Mouse (Mus musculus) adipocyte (in vitro differentiated cells): ENCODE measurements around the gene Rps15.
A peak's percentile ranks its signal among the peaks of the same experiment; 100 is the strongest.
"Not testable (repeated sequence)": the region's sequence is repeated elsewhere in the genome, so short reads cannot be mapped to it uniquely, and the experiment has no call there.

Source experiments
- DNase-seq: peaks from one replicate; pipeline ENCODE4 v3.0.0-alpha.2; 2016; ENCODE audit warnings: low spot score

Rps15 gene

DNA sequence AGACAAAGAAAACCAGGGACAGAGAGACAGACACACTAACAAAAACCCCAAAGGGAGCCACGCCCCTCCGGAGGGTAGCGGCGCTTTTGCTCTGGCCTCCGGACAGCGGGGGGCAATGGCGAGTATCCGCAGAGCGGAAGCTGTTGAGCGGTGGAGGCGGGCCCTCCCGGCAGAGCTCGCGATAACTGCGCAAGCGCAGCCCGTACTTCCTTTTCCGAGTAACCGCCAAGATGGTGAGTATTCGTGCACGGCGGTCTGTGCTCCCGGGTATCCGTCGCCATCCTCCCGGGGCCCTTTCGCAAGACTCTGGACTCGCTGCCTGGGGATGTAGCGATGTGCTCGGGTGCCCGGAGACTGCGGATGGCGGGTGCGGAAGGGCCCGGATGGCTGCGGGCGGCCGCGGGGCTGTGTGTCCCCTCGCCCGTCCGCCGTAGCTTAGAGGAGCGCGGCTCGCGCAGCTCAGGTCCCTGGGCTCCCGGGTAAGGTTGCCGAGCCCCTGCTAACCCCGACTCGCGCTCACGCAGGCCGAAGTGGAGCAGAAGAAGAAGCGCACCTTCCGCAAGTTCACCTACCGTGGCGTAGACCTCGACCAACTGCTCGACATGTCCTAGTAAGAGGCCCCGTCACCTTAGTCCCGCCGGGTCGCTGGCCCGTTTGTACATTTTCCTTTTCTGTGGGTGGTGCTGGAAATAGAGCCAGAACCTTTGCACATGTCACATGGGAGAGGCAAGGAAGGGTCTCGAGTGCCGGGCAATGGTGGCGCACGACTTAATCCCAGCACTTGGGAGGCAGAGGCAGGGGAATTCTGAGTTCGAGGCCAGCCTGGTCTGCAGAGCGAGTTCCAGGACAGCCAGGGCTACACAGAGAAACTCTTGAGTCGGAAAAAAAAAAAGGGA is at the start of gene Rps15:
Gene Rps15, plus strand, starts transcription at position 203 of the 896 bp plus-strand sequence.
- DNase-seq: peak; percentile 95

DNA sequence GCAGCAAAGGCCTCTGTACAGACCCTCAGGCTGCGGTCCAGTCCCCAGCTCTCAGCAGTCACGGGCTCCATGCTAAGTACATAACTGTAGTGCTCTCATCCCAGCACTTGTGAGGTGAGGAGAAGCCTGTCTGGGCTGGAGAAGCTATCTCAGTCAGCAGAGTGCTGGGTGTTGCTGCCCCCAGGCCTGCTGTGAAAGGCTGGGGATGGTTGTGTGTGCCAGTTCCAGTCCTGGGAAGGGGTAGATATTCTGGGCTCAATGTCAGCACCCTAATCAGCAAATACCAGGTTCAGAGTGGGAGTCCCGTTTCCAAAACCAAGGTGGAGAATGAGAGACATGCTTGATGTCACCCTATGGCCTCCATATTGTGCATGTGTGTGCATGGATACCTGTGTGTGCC is 49.6 kb upstream of the Rps15 start:
- DNase-seq: no peak

DNA sequence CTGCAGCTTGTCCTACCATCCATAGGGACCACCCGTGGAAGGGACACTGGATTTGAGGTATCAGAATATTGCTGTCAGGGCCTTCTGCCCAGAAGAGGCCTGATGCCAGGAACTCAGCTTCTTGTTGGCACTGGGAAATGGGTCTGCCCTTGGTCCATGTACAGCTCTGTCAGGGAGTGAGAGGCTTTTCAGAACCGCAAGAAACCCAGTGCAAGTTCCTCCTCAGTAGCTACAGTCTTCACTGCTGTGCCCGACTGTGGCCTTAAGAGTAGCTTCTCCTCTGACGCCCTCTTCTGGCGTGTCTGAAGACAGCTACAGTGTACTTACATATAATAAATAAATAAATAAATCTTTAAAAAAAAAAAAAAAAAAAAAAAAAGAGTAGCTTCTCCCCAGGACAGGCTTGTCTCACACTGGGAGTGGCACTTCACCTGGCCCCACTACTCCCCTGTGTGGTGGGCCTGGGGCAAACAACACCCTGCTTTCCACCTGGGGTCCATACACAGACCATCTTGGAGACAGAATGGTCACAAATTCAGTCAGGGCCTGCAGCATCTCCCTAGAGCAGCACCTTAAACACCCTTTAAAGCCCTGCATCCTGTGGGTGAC is 47.4 kb upstream of the Rps15 start:
- peak; percentile 80 for DNase-seq

DNA sequence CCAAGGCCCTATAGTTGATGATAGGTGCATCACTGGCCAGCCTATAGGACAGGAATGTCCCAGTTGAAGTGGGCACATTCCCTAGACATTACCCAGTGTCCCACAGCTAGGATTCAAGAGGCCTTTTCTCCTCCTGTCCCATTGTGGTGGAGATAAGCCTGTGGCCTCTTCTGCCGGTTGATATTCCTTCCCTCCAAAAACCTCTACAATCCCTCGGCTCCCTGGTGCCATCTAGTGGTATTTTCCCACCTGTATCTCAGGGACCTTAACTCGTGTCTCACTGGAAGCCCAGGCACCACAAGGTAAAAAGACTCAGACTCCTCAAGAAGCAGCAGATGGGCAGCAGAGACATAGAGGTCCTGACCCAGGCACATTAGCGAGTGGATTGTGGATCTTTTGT is 46.7 kb upstream of the Rps15 start:
- peak; percentile 87 for DNase-seq

DNA sequence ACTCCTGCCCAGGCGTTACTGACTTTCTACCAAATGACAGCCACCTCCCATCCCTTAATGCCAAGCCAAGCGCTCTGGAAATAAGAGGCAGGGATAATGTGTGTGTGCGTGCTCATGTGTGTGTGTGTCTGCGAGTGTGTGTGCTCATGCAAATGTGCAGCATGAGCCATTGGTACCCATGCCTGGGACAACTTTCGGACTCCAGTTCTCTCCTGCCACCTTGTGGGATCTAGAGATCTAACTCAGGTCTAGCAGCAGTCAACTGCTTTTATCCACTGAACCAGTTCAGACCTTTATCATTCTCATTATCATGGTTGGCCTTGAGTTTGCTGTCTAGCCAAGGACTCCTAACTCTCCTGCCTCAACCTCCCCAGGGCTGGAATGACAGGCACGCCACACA is 44.4 kb upstream of the Rps15 start:
- peak; percentile 70 for DNase-seq

DNA sequence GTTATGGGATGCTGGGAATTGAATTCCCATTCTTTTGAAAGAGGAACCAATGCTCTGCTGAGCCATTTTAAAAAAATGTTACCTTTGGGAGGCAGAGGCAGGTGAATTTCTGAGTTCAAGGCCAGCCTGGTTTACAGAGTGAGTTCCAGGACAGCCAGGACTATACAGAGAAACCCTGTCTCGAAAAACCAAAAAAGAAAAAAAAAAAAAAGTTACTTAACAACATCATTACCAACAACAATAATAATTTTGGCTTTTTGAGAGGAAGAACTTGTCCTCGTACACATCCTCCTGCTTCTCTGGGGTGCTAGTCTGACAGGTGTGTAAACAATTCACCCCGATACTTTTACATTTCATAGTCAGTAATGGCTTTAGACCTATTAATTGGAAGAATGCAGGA is 43.8 kb upstream of the Rps15 start:
- not testable (repeated sequence) for DNase-seq

DNA sequence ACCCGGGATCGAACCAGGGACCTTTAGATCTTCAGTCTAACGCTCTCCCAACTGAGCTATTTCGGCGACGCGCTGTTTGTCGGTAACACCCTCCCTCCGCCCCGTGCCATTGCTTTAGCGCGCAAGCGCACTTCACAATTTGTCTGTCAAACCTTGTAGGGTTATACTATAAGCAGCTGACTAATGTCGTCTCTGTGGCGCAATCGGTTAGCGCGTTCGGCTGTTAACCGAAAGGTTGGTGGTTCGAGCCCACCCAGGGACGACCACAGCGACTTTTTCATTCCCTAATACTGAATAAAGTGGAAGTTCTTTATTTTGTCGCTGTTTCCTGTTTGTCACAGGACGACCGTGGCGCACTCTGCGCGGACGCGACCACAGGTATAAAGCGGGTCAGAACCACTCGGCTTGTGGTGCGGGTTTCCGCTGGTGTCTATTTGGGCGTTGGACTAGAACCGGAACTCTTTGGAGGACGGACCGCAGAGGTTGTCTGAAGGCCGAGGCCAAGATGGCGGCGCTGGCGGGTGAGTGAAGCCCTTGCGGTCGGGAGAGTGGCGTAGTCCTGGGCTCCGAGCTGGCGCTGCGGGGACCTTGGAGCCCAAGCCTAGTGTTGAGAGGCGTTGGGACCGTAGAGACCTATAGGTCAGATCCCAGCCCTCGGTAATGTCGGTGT is 43.1 kb upstream of the Rps15 start, which contains the start of gene Ndufs7:
Gene Ndufs7, plus strand, starts transcription at position 151 of the 670 bp plus-strand sequence.
- peak; percentile 96 for DNase-seq

DNA sequence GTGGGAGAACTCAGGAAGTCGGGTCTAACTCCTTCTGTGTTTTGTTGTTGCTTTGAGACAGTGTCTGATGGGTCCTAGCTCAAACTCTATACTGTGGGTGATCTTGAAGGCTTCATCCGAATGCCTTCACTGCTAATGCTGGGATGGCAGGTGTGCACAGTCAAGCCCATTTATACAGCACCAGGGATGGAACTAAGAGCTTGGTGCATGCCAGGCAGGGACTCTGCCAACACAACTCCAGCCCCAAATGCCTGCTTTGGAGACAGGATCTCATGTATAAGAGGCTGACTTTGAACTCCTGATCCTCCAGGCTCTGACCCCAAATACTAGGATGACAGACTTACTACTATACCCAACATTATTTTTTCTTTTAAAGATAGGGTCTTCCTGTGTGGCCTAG is 42.2 kb upstream of the Rps15 start:
- DNase-seq: no peak

DNA sequence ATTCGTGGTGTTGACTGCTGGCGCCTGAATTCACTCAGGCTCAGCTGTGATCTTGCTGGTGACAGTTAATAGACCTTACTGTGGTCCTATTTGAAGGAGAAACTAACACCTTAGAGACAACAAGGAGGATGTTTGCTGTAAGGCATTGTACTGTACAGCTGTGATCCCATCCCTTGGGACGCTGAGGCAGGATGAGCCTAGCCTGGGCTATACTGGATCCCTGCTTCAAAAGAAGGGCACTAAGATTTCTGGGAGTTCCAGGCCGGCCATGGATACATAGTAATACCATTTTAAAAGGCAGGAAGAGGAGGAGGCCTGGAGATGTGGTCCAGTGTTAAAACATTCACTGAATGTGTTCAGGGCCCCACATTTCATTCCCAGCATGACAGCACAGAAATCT is 41.7 kb upstream of the Rps15 start:
- no peak for DNase-seq

DNA sequence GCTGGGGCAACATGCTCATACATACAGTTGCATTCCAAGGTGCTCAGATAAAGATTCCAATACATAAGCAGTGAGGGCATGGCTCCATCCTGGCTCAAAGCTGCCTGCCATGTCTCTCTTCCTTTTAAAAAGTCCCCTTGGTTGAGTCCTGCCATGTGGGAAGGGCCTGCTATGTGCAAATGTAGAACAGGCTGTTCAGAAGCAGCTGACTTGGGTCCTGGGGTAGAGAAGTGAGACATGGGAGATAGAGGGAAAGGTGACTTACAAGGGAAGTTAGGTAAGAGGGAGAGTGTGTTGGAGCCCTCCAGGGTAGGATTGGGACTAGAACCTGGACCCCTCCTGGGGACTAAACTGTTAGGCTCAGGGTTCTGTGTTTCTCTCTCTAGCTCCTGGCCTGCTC is 40.2 kb upstream of the Rps15 start:
- no peak for DNase-seq

DNA sequence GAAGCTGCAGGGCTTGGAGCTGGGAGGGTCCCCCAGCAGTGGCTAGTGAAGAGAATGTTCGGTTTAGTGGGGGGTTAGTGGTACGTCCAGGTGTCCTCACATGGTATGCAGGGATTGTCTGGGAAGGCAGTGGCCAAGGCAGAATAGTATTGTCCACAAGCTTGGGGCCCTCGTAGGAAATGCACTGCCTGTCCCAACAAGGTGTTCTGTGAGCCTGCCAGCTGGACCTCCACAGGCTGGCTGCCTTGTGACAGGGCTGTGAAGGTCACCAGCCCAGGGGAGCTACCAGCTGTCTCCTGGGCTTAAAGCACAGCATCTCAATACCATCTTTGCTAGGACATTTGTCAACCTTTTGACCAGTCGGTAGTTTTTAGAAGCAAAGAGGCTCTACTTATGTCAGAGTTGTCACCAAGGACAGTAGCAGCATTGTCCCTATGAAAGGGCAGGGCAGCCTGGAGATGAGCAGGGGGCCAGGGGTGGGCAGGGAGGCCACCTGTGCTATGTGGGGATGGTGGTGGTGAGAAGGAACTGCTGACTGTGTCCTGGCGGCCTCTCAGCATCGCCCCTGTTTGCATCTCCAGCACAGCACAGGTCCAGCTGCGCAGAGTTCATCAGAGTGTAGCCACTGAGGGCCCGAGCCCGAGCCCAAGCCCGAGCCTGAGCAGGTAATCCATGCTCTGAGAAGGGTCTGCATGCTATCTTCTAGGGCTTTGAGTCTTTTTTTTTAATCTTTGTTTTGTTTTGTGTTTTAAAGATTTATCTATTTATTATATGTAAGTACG is 39.6 kb upstream of the Rps15 start:
- no peak for DNase-seq

DNA sequence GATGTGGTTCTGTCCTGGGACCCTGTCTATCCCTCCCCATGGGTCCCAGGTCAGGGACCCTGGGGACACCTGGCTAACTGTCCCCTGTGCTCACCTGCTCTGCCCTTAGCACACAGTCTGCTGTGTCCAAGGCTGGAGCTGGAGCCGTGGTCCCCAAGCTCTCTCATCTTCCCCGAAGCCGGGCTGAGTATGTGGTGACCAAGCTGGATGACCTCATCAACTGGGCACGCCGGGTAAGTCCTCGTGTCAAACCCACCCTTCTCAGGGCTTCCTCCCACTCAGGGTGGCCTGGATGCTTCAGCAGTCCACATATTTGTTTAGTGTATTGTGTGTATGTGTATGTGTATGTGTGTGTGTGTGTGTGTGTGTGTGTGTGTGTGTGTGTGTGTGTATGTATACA is 38.7 kb upstream of the Rps15 start:
- DNase-seq: no peak

DNA sequence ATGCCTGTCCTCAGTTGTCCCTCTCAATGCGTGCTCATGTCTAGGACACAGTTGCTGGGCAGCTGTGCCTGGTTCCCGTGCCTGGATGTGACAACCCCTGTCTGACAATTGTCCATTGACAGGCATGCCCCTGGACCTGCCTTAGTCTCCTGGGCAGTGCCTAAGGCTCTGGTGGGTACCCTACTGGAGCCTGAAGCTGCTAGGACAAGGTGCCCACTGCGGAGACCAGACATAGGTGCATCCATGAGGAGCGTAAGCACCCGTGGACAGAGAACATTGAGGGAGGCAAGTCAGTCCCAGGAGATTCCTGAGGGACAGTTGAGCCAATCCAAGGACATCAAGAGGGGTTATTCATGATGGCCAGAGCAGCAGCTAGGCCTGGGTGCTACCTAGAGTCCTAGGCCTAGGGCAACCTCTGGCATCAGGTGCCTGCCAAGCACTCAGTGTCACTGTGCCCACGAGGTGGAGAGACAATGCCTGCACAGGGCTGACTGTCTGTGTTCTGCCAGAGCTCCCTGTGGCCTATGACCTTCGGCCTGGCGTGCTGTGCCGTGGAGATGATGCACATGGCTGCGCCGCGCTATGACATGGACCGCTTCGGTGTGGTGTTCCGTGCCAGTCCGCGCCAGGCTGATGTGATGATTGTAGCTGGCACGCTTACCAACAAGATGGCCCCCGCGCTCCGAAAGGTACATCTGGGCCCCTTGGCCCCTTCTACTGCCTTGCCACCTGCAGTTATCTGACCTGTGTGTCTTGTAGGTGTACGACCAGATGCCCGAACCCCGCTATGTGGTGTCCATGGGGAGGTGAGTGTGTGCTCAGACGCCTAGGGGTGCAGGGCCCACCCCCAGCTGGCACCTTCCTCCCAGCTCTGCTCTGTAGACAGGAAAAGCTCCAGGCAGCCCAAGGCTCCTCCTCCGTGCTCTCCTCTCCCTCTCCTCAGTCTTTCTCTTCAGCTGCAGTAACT is 37.6 kb upstream of the Rps15 start:
- DNase-seq: no peak

DNA sequence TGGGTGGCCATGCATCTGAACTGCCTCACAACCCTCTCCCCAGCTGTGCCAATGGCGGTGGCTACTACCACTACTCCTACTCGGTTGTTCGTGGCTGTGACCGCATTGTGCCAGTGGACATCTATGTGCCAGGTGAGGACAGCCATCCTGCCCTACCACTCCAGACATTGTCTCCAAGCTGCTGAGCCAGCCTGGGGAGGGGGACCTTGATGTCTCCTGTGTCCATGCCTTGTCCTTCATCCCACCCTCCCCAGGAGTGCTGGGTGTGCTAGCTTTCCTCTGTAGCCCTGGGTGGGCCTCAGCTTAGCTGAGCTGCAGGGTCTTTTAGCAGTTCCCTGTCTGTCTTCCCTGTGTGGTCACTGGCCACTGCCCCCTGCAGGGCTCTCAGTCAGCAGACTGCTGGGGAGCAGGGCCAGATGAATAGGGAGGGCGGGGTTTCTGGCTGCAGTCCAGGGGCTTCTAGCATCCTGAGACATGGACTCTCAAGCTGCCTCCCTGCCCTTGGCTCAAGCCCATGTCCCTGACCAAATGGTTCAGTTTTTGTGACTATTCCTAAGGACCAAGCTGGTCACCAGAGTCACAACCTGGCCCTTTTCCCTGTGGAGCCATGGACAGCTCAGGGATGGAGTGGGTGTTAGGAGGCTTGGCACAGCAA is 36.2 kb upstream of the Rps15 start:
- DNase-seq: no peak

DNA sequence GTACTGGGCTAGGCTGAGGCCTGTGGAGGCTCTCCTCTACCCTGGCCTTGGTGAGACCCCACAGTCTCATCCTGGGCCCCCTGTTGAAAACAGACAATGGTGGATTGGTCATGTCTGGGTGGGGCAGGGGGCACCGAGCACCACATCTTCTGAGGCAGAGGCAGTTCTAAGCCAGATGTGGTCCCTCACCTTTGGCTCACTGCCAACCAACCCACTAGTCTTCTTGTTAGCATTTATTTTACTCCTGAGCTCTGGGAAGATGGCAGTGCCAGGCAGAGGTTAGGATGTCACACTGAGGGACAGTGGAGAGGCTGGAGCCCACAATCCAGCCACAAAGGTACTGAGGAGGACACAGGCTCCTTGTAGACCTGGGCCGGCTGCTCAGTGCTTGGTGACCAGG is 34.3 kb upstream of the Rps15 start:
- no peak for DNase-seq

DNA sequence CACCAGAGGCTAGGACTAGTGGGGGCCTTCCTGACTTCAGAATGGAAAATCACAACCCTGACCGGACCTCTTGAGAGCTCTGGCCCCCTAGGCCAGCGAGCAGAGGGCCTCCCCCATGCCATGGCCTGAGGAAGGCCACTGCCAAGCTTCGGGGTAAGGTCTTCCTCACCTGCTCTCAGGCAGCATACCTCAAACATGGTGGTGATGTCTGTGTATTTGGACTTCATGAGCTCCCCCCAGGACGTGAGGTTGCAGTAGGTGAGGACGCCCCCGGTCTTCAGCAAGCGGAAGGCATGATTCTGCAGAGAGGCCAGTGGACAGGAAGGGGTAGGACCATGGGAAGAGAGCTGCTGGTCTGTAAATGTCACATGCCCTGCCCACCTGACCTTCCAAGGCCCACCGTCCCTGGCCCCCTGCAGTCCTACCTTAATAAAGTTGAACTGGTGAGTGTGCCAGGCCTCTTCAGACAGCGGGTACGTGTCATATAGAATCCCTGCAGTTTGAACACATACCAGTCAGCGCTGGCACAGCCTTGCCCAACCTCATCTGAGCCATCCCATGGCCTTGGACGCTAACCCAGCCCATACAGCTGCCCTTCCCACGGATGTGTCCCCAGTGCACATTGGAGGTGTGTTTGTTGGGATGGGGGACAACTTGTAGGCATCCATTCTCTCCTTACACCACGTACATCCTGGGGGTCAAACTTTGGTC is 33.3 kb upstream of the Rps15 start:
- DNase-seq: no peak

DNA sequence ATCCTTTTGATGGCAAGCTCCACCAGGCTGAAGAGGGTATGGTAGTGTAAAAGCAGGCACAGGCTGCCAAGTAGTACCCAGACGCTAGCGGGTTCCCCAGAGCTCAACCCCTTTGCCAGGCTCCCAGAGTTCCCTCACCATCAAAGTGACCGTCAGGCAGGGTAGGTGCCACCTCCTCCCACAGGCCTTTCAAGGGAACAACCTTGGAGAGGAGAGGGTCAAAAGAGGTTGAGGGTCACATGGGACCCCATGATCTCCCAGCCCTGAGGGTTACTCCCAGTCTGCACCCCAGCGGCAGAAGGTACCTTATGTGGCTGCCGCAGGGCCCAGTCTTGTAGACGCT is 32.8 kb upstream of the Rps15 start:
- DNase-seq: no peak

DNA sequence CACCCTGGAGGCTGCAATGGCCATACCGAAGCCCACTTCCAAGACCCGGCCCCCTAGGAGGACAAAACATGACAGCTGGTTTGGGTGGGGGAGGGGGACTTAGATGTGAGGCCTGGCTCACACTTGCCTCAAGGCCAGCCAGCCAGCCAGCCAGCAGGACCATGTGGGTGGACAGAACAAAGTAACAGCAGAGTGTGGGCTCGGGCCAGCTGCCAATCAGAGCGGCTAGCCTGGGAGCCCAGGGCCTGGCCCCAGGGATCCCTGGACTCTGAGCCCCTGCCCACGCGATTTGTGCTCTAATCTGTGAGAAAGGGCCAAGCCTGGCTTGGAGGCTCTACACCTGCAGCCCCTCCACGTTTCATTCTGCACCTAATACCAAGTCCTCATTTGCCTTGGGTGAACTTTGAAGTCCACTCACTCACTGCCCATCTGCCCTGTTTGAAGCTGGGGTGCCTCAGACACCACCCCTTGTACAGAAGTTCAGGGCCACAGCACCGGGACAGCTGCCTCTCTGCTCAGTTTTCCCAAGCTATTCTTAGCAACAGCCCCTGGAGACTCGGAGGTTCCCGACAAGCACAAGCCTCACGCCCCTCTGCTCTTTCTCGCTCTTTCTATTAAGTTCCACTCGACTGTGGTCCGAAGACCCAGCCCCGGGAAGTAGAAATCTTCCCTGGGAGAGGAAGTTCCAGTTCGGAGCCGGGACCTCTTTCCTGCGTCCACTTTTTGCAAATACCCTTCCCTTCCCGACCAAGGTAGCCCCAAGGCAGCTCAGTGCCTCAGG is 32.2 kb upstream of the Rps15 start:
- DNase-seq: peak; percentile 65
